Mouse (Mus musculus): ENCODE measurements at regions not wholly inside any gene's neighbourhood (a gene's known extent, or its start where the extent isn't known, plus 50 kb on each side); places are given as distances from the start of the nearest gene placed in this dataset.

DNA sequence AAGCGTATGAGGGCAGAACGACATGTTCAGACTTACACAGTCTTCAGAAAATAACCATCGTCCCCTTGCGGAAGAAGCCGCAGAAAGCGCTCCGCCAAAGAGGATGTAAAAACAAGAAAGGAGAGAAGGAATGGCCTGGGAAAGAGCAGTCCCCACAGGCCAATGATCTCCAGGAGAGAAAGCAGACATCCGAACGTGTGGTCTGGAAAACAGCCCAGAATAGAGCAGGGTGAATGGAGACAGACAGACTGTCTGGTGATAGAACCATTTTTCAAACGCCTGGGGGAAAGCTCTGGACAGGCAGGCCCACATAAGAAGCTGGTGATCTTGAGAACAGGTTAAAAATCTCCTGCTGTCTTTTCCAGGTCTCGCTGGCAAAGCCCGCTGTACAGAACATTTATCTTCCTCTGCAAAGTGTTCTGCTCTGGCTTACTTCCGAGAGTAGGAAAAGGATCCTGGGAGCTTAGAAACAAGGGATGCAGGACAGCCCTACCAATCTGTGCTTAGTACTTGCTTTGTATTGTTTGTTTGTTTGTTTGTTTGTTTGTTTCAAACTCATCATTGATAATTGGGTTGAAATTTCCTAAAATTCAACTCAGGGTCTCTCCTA, 82.7 kb upstream of the Ift57 start:
- no peak overlapping the region for H3K4me3 ChIP-seq (ENCODE audit: insufficient read depth, poor library complexity, severe bottlenecking)
- no peaks in the 10 kb centered on the region for H3K36me3 ChIP-seq (ENCODE audit: control insufficient read depth, insufficient read depth)
- H3K79me3 ChIP-seq (ENCODE audit: low read depth): no peaks in the 10 kb centered on the region
- no peaks in the 10 kb centered on the region for H3K79me2 ChIP-seq (ENCODE audit: control insufficient read depth, insufficient read depth)
- TF ChIP-seq CTCF (IDR thresholded peaks at IDR 0.05; ENCODE audit: control insufficient read depth, insufficient read depth, insufficient read length) (no peak), MYOD1 (IDR thresholded peaks at IDR 0.05; ENCODE audit: control insufficient read depth, insufficient read length, low read depth) (no peak), MYOG (IDR thresholded peaks at IDR 0.05; ENCODE audit: control insufficient read depth, extremely low read depth, insufficient read length) (no peak), FOSL1 (IDR thresholded peaks at IDR 0.05; ENCODE audit: insufficient read depth, low read length, poor library complexity, severe bottlenecking) (no peak), MAX (IDR thresholded peaks at IDR 0.05) (no peak), CEBPB (IDR thresholded peaks at IDR 0.05; ENCODE audit: low read depth) (no peak), USF1 (IDR thresholded peaks at IDR 0.05; ENCODE audit: low read depth) (no peak)
- no peaks in the 10 kb centered on the region for H3K27me3 ChIP-seq (ENCODE audit: control insufficient read depth, insufficient read depth, insufficient read length)
- no peak overlapping the region for H3ac ChIP-seq (ENCODE audit: control insufficient read depth, insufficient read length, low read depth)

DNA sequence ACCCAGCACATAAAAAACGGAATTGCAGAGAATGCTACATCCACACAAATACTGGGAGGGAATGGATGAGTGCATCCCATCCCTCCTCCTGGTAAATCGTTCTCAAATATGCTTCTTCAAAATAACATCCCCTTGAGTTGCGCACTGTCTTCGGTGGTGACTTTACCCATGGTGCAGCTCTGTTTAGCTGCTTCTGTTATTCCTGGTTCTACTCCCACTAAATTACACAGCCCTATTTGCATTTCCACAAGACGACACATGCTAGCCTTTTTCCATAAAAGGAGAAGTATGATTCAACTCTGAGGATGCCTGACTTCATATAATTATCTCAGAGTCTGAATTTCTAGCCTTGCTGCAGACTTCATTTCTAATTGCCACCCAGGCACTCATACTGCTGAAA, 65.5 kb upstream of the Ift57 start:
- no peaks in the 10 kb centered on the region for H3K79me3 ChIP-seq (ENCODE audit: low read depth)
- H3K79me2 ChIP-seq (ENCODE audit: control insufficient read depth, insufficient read depth): no peaks in the 10 kb centered on the region
- H3ac ChIP-seq (ENCODE audit: control insufficient read depth, insufficient read length, low read depth): no peak overlapping the region
- no peak for TF ChIP-seq MAX (IDR thresholded peaks at IDR 0.05)
- TF ChIP-seq FOSL1 (IDR thresholded peaks at IDR 0.05; ENCODE audit: insufficient read depth, low read length, poor library complexity, severe bottlenecking): no peak
- TF ChIP-seq CTCF (IDR thresholded peaks at IDR 0.05; ENCODE audit: control insufficient read depth, insufficient read depth, insufficient read length): no peak
- no peak for TF ChIP-seq MYOG (IDR thresholded peaks at IDR 0.05; ENCODE audit: control insufficient read depth, extremely low read depth, insufficient read length)
- no peak for TF ChIP-seq USF1 (IDR thresholded peaks at IDR 0.05; ENCODE audit: low read depth)
- no peak for TF ChIP-seq MYOD1 (IDR thresholded peaks at IDR 0.05; ENCODE audit: control insufficient read depth, insufficient read length, low read depth)
- TF ChIP-seq CEBPB (IDR thresholded peaks at IDR 0.05; ENCODE audit: low read depth): no peak
- no peak overlapping the region for H3K4me3 ChIP-seq (ENCODE audit: insufficient read depth, poor library complexity, severe bottlenecking)
- H3K27me3 ChIP-seq (ENCODE audit: control insufficient read depth, insufficient read depth, insufficient read length): no peaks in the 10 kb centered on the region
- no peaks in the 10 kb centered on the region for H3K36me3 ChIP-seq (ENCODE audit: control insufficient read depth, insufficient read depth)

DNA sequence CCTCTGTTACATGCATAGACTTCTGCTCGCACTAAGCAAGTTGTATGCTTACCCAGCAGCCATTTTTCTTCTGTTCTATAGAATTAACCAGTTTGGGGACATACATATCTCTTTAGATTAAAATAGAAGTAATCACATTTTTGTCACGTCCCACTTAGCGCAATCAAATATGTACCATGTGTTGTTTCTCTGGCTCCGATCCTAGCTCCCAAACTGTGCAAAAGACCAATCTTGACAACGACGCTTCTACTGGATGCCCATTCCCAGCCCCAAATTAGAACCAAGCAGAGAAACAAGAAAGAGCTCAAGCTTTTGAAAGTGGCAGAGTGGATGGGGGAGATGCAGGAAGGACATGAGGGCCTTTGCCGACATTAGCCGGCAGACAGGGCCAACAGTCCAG, 63.5 kb upstream of the Ift57 start:
- H3K79me3 ChIP-seq (ENCODE audit: low read depth): no peaks in the 10 kb centered on the region
- TF ChIP-seq CTCF (IDR thresholded peaks at IDR 0.05; ENCODE audit: control insufficient read depth, insufficient read depth, insufficient read length): no peak
- no peak for TF ChIP-seq MYOG (IDR thresholded peaks at IDR 0.05; ENCODE audit: control insufficient read depth, extremely low read depth, insufficient read length)
- TF ChIP-seq USF1 (IDR thresholded peaks at IDR 0.05; ENCODE audit: low read depth): no peak
- TF ChIP-seq MAX (IDR thresholded peaks at IDR 0.05): no peak
- no peak for TF ChIP-seq CEBPB (IDR thresholded peaks at IDR 0.05; ENCODE audit: low read depth)
- TF ChIP-seq FOSL1 (IDR thresholded peaks at IDR 0.05; ENCODE audit: insufficient read depth, low read length, poor library complexity, severe bottlenecking): no peak
- TF ChIP-seq MYOD1 (IDR thresholded peaks at IDR 0.05; ENCODE audit: control insufficient read depth, insufficient read length, low read depth): no peak
- no peak overlapping the region for H3ac ChIP-seq (ENCODE audit: control insufficient read depth, insufficient read length, low read depth)
- no peak overlapping the region for H3K4me3 ChIP-seq (ENCODE audit: insufficient read depth, poor library complexity, severe bottlenecking)
- H3K79me2 ChIP-seq (ENCODE audit: control insufficient read depth, insufficient read depth): no peaks in the 10 kb centered on the region
- H3K36me3 ChIP-seq (ENCODE audit: control insufficient read depth, insufficient read depth): no peaks in the 10 kb centered on the region
- no peaks in the 10 kb centered on the region for H3K27me3 ChIP-seq (ENCODE audit: control insufficient read depth, insufficient read depth, insufficient read length)

DNA sequence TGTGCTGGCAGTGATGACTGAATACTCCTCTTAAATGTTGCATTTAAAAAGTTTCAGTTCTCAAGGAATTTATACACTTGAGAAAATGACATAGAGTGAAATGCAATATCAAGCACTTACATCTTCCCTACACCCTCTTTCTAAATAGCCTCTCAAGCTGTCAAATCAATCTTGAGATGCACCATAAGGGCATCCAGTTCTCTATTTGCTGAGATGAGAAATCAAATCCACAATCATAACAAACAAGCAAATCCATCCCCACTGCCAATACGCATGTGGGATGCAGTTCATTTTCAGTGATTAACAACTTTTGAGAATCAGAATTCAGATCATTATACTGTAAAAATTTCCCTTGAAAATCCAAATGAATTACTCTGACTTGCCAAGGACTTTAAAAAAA, 62.6 kb upstream of the Ift57 start:
- no peaks in the 10 kb centered on the region for H3K79me2 ChIP-seq (ENCODE audit: control insufficient read depth, insufficient read depth)
- H3K4me3 ChIP-seq (ENCODE audit: insufficient read depth, poor library complexity, severe bottlenecking): no peak overlapping the region
- no peaks in the 10 kb centered on the region for H3K27me3 ChIP-seq (ENCODE audit: control insufficient read depth, insufficient read depth, insufficient read length)
- no peak overlapping the region for H3ac ChIP-seq (ENCODE audit: control insufficient read depth, insufficient read length, low read depth)
- H3K79me3 ChIP-seq (ENCODE audit: low read depth): no peaks in the 10 kb centered on the region
- no peak for TF ChIP-seq USF1 (IDR thresholded peaks at IDR 0.05; ENCODE audit: low read depth)
- TF ChIP-seq FOSL1 (IDR thresholded peaks at IDR 0.05; ENCODE audit: insufficient read depth, low read length, poor library complexity, severe bottlenecking): no peak
- no peak for TF ChIP-seq MYOD1 (IDR thresholded peaks at IDR 0.05; ENCODE audit: control insufficient read depth, insufficient read length, low read depth)
- no peaks in the 10 kb centered on the region for H3K36me3 ChIP-seq (ENCODE audit: control insufficient read depth, insufficient read depth)

DNA sequence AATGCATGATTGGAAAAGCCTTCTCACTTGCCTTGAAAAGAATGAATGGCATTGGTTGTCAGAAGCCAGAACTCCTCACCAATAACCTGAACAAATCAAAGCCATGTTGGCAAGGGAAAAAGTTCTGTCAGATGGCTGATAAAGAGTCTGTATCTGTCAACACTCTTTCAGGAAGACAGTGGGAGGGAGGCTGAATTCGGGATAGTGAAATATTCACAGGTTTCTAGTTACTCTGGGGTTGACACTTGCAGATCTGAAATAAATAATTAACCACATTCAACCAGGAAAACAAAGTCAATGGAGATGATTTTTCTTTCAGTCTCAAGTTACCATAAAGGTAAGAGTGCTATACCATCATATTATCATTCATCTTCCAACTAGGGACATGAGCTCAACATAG, 56.3 kb upstream of the Ift57 start:
- no peak for TF ChIP-seq CTCF (IDR thresholded peaks at IDR 0.05; ENCODE audit: control insufficient read depth, insufficient read depth, insufficient read length)
- no peak for TF ChIP-seq MYOD1 (IDR thresholded peaks at IDR 0.05; ENCODE audit: control insufficient read depth, insufficient read length, low read depth)
- TF ChIP-seq MYOG (IDR thresholded peaks at IDR 0.05; ENCODE audit: control insufficient read depth, extremely low read depth, insufficient read length): no peak
- TF ChIP-seq MAX (IDR thresholded peaks at IDR 0.05): no peak
- TF ChIP-seq USF1 (IDR thresholded peaks at IDR 0.05; ENCODE audit: low read depth): no peak
- no peak for TF ChIP-seq CEBPB (IDR thresholded peaks at IDR 0.05; ENCODE audit: low read depth)
- TF ChIP-seq FOSL1 (IDR thresholded peaks at IDR 0.05; ENCODE audit: insufficient read depth, low read length, poor library complexity, severe bottlenecking): no peak
- Histone ChIP-seq H3K79me2 (ENCODE audit: control insufficient read depth, insufficient read depth) (no peaks in the 10 kb centered on the region), H3K4me3 (ENCODE audit: insufficient read depth, poor library complexity, severe bottlenecking) (no peak overlapping the region), H3K27me3 (ENCODE audit: control insufficient read depth, insufficient read depth, insufficient read length) (no peaks in the 10 kb centered on the region), H3K36me3 (ENCODE audit: control insufficient read depth, insufficient read depth) (no peaks in the 10 kb centered on the region), H3K79me3 (ENCODE audit: low read depth) (no peaks in the 10 kb centered on the region), H3ac (ENCODE audit: control insufficient read depth, insufficient read length, low read depth) (no peak overlapping the region)

DNA sequence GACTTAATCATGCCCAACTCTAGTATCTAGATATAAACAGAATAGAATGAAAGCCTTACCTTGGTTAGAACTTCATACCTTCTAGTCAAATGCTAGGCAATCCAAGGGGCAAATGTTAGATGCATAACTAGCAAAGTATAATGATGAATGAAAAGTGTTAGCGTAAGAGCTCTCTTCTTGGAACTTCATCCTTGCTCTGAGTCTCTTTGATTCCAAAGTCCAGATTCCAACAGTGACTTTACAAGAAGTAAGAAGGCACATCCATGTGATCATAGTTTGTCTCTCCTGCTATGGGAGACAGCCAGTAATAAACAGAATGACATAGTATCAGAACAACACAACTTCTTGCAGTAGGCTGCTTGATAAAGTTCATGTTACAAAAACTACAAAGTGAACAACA, 54.6 kb upstream of the Ift57 start:
- H3K27me3 ChIP-seq (ENCODE audit: control insufficient read depth, insufficient read depth, insufficient read length): no peaks in the 10 kb centered on the region
- no peaks in the 10 kb centered on the region for H3K79me2 ChIP-seq (ENCODE audit: control insufficient read depth, insufficient read depth)
- H3K36me3 ChIP-seq (ENCODE audit: control insufficient read depth, insufficient read depth): no peaks in the 10 kb centered on the region
- H3K79me3 ChIP-seq (ENCODE audit: low read depth): no peaks in the 10 kb centered on the region
- no peak overlapping the region for H3K4me3 ChIP-seq (ENCODE audit: insufficient read depth, poor library complexity, severe bottlenecking)
- no peak for TF ChIP-seq MYOD1 (IDR thresholded peaks at IDR 0.05; ENCODE audit: control insufficient read depth, insufficient read length, low read depth)
- TF ChIP-seq CTCF (IDR thresholded peaks at IDR 0.05; ENCODE audit: control insufficient read depth, insufficient read depth, insufficient read length): no peak
- no peak for TF ChIP-seq USF1 (IDR thresholded peaks at IDR 0.05; ENCODE audit: low read depth)
- TF ChIP-seq CEBPB (IDR thresholded peaks at IDR 0.05; ENCODE audit: low read depth): no peak
- no peak for TF ChIP-seq FOSL1 (IDR thresholded peaks at IDR 0.05; ENCODE audit: insufficient read depth, low read length, poor library complexity, severe bottlenecking)
- TF ChIP-seq MAX (IDR thresholded peaks at IDR 0.05): no peak
- TF ChIP-seq MYOG (IDR thresholded peaks at IDR 0.05; ENCODE audit: control insufficient read depth, extremely low read depth, insufficient read length): no peak
- H3ac ChIP-seq (ENCODE audit: control insufficient read depth, insufficient read length, low read depth): no peak overlapping the region

Measured in C2C12 (cell line).